7 mouse cellular contexts compared by ENCODE assay signal in the genomic region with DNA sequence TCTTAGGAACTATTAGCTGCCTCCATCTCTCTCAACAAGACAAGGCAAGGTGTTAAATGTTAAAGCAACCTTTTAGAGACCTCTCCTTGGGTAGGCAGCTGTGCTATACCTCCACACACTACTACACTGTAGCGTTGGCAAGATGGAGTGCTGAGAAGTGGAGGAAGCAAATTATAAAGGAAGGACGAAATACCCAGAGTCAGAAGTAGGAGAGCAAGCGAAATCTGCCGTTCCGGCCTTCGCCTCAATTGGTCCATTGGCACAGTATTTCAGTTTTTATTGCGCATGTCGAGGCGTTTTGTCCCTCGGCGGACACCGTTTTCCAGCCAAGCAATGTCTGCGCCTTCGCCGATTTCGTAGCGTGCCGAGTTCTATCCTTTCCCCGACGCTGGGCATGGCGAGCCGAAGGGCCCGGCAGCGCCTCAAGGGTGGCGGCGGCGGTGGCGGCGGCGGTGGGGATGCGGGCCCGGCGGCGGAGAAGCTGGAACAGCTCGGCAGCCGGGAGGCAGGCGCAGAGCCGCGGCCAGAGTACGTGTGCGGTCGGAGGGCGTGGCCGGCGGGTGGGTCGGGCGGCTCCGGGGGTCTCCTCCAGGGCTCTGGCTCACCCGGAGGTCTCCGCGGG. TPM values are rescaled to one million over a fixed set of nuclear protein-coding genes. Genes with fewer than 3 reads are reported as not detected.
A peak's percentile ranks its signal among the peaks of the same experiment; 100 is the strongest.
DNase-seq lines count a peak whose midpoint lies in the region; ATAC-seq and TF ChIP-seq lines count a peak whose summit lies in the region.

A gene (plus strand): TSS at position 29 of the 622 bp plus-strand sequence.
A gene (minus strand): TSS at position 530 of the 622 bp plus-strand sequence.

- peak; percentile 69; the same call in 1 of the 2 replicates for TF ChIP-seq EP300 in heart, adult 2 months (IDR thresholded peaks at IDR 0.05; ENCODE audit: insufficient read depth, low read depth, low read length)

- 0 out of 2 replicates have a peak, but pooled peaks have one; percentile 3 for TF ChIP-seq CTCF in heart, adult 2 months (IDR thresholded peaks at IDR 0.05)

- peak; percentile 91 to 92 for DNase-seq in adrenal gland, postnatal 36 days
- peak; percentile 89 to 93 for DNase-seq in heart, adult 2 months
- peak; percentile 75 to 87 for DNase-seq in kidney, adult 8-10 months
- DNase-seq in spleen, postnatal 10 days (ENCODE audit: low spot score in 2 of 2) = peak; percentile 94 to 96

- peaks cover 27% of the 10 kb centered on the region for H3K36me3 ChIP-seq in embryonic facial prominence, embryonic 13.5 days
- H3K36me3 ChIP-seq in heart, adult 2 months (ENCODE audit: control insufficient read depth, insufficient read depth, low read length) = no peaks in the 10 kb centered on the region
- H3K36me3 ChIP-seq in limb, embryonic 13.5 days = peaks cover 37% of the 10 kb centered on the region
- H3K36me3 ChIP-seq in midbrain, embryonic 16.5 days (ENCODE audit: control insufficient read depth, insufficient read depth, low read length) = peaks cover 4% of the 10 kb centered on the region; the same call in 1 of the 2 replicates

- peaks cover 19% of the 10 kb centered on the region for H3K4me1 ChIP-seq in embryonic facial prominence, embryonic 13.5 days
- H3K4me1 ChIP-seq in heart, adult 2 months (ENCODE audit: control insufficient read depth, insufficient read depth, low read length) = peaks cover 1% of the 10 kb centered on the region
- peaks cover 17% of the 10 kb centered on the region for H3K4me1 ChIP-seq in limb, embryonic 13.5 days
- peaks cover 19% of the 10 kb centered on the region for H3K4me1 ChIP-seq in midbrain, embryonic 16.5 days (ENCODE audit: control insufficient read depth, insufficient read depth, low read length)

- H3K27me3 ChIP-seq in embryonic facial prominence, embryonic 13.5 days = no peaks in the 10 kb centered on the region
- H3K27me3 ChIP-seq in heart, adult 2 months (ENCODE audit: control insufficient read depth, insufficient read depth, low read length) = no peaks in the 10 kb centered on the region
- no peaks in the 10 kb centered on the region for H3K27me3 ChIP-seq in limb, embryonic 13.5 days
- H3K27me3 ChIP-seq in midbrain, embryonic 16.5 days (ENCODE audit: control insufficient read depth, insufficient read depth, low read depth, low read length) = no peaks in the 10 kb centered on the region

- under 1% methylated on average over 34 of the region's 51 CpGs for WGBS in embryonic facial prominence, embryonic 13.5 days
- under 1% methylated on average over 51 of the region's 51 CpGs for WGBS in heart, adult 2 months
- WGBS in limb, embryonic 13.5 days = under 1% methylated on average over 46 of the region's 51 CpGs
- WGBS in midbrain, embryonic 16.5 days = under 1% methylated on average over 51 of the region's 51 CpGs

- H3K79me2 ChIP-seq in heart, adult 2 months (replicated peaks; ENCODE audit: control insufficient read depth, insufficient read depth, low read length) = no peaks in the 10 kb centered on the region

- H3K4me3 ChIP-seq in embryonic facial prominence, embryonic 13.5 days = peak within 1 kb of the TSS; percentile 93
- H3K4me3 ChIP-seq in heart, adult 2 months = peak within 1 kb of the TSS; percentile 98
- H3K4me3 ChIP-seq in limb, embryonic 13.5 days = peak within 1 kb of the TSS; percentile 74
- H3K4me3 ChIP-seq in midbrain, embryonic 16.5 days (ENCODE audit: low read depth, low read length) = peak within 1 kb of the TSS; percentile 82

- H3K9me3 ChIP-seq in embryonic facial prominence, embryonic 13.5 days = no peaks in the 10 kb centered on the region
- H3K9me3 ChIP-seq in limb, embryonic 13.5 days = no peaks in the 10 kb centered on the region
- H3K9me3 ChIP-seq in midbrain, embryonic 16.5 days (replicated peaks; ENCODE audit: control insufficient read depth, low read length, poor library complexity, severe bottlenecking) = no peaks in the 10 kb centered on the region

- intact Hi-C loops in heart, adult 2 months (cut with DNase I) = no loop called here

- H3K9ac ChIP-seq in embryonic facial prominence, embryonic 13.5 days = peak within 1 kb of the TSS; percentile 94
- peak within 1 kb of the TSS; percentile 97 for H3K9ac ChIP-seq in heart, adult 2 months (ENCODE audit: low read depth, low read length)
- peak within 1 kb of the TSS; percentile 87 for H3K9ac ChIP-seq in limb, embryonic 13.5 days
- peak within 1 kb of the TSS; percentile 89 for H3K9ac ChIP-seq in midbrain, embryonic 16.5 days (ENCODE audit: low read depth, low read length)

- TF ChIP-seq POLR2A in heart, adult 2 months (IDR thresholded peaks at IDR 0.05; ENCODE audit: insufficient read depth, low read depth, low read length) = no peak

- ATAC-seq in embryonic facial prominence, embryonic 13.5 days (ENCODE audit: insufficient number of reproducible peaks, insufficient read depth, low FRiP score, low TSS enrichment, low read depth) = peak; percentile 78
- peak; percentile 86 for ATAC-seq in limb, embryonic 13.5 days (ENCODE audit: low FRiP score, low read depth)
- peak; percentile 80 for ATAC-seq in midbrain, embryonic 16.5 days

- peak within 1 kb of the TSS; percentile 95 for H3K27ac ChIP-seq in embryonic facial prominence, embryonic 13.5 days
- H3K27ac ChIP-seq in heart, adult 2 months = peak within 1 kb of the TSS; percentile 60
- H3K27ac ChIP-seq in limb, embryonic 13.5 days = peak within 1 kb of the TSS; percentile 94
- H3K27ac ChIP-seq in midbrain, embryonic 16.5 days (ENCODE audit: low read length) = peak within 1 kb of the TSS; percentile 92

- peak within 1 kb of the TSS; percentile 76 for H3K4me2 ChIP-seq in embryonic facial prominence, embryonic 13.5 days
- peak within 1 kb of the TSS; percentile 83 for H3K4me2 ChIP-seq in limb, embryonic 13.5 days (replicated peaks)
- H3K4me2 ChIP-seq in midbrain, embryonic 16.5 days (ENCODE audit: low read length) = peak within 1 kb of the TSS; percentile 75

RNA-seq across cellular contexts. Expression of the first gene that starts in this region (rescaled TPM):
- total RNA-seq in adrenal gland, postnatal 36 days (2021) = 10 to 100 TPM; 24.2 to 27.7 TPM
- 36.9 and 43.8 TPM in 2 replicates for polyA plus RNA-seq in embryonic facial prominence, embryonic 13.5 days (2015; fragmentation: Nextera tagmentation; extraction: Ambion mirVana)
- total RNA-seq in heart, adult 2 months (2021) = 1 to 10 TPM; 9.6 to 9.9 TPM
- 13.4 and 19.9 TPM in 2 replicates for polyA plus RNA-seq in heart, adult 2 months (2012; rRNA removed)
- 34.1 and 37.3 TPM in 2 replicates for polyA plus RNA-seq in limb, embryonic 13.5 days (2015; fragmentation: Nextera tagmentation; extraction: Ambion mirVana)
- 57.2 and 61.5 TPM in 2 replicates for polyA plus RNA-seq in midbrain, embryonic 16.5 days (2015; fragmentation: Nextera tagmentation; extraction: Ambion mirVana)

RNA-seq across cellular contexts. Expression of the second gene that starts in this region (rescaled TPM):
- 10 to 100 TPM; 34.9 to 44.5 TPM for total RNA-seq in adrenal gland, postnatal 36 days (2021)
- polyA plus RNA-seq in embryonic facial prominence, embryonic 13.5 days (2015; fragmentation: Nextera tagmentation; extraction: Ambion mirVana) = 35.6 and 39.8 TPM in 2 replicates
- total RNA-seq in heart, adult 2 months (2021) = 10 to 100 TPM; 11.8 to 12.1 TPM
- polyA plus RNA-seq in heart, adult 2 months (2012; rRNA removed) = 34.5 and 39.0 TPM in 2 replicates
- polyA plus RNA-seq in limb, embryonic 13.5 days (2015; fragmentation: Nextera tagmentation; extraction: Ambion mirVana) = 31.3 and 36.2 TPM in 2 replicates
- polyA plus RNA-seq in midbrain, embryonic 16.5 days (2015; fragmentation: Nextera tagmentation; extraction: Ambion mirVana) = 46.7 and 56.0 TPM in 2 replicates

Comparison
In these comparisons a context has a peak if more than half of its experiments do, and no peak if none do; other contexts are left out.
1. Peak in every context shown above with its lines: DNase-seq, ATAC-seq, H3K4me3 ChIP-seq and H3K27ac ChIP-seq.